Mouse (Mus musculus) spleen, adult 2 months (tissue): Measurements from ENCODE around the gene Col1a2.

Experiments
- CTCF ChIP-seq: fragments of 200-500 bp; IDR thresholded peaks from 2 replicates; pipeline ENCODE4 v1.5.1; 2011; ENCODE audit warnings: mild to moderate bottlenecking, inconsistent platforms; ENCODE audit not compliant: insufficient read depth, insufficient read length, insufficient replicate concordance; ENCODE audit errors: extremely low read depth
- POLR2A ChIP-seq: fragments of 200-500 bp; IDR thresholded peaks from 2 replicates; pipeline ENCODE4 v1.6.1; 2011; ENCODE audit warnings: low read depth, low read length, inconsistent platforms

- TF ChIP-seq CTCF = no peak
- no peak for TF ChIP-seq POLR2A
Measured at GRCm38 (mm10) chr6:4555366-4555765, 50.8 kb downstream of the Col1a2 start.
